Mouse (Mus musculus) MEL (cell line): ENCODE measurements at regions not wholly inside any gene's neighbourhood (a gene's known extent, or its start where the extent isn't known, plus 50 kb on each side); places are given as distances from the start of the nearest gene placed in this dataset.

ENCODE experiments used
- DNase-seq: peaks from one replicate; pipeline ENCODE4 v3.0.0; 2011; ENCODE audit warnings: low read depth, low spot score
- H3K27ac ChIP-seq: 2 replicates; pipeline ENCODE4 v1.5.1; 2012; ENCODE audit warnings: low read depth, mild to moderate bottlenecking, control low read depth, low read length, moderate library complexity; ENCODE audit not compliant: control insufficient read depth
- H3K27me3 ChIP-seq, 2 experiments: fragments of 150-350 bp in 1 of 2; sonication (generic) in 1 of 2; 2 replicates each; pipeline ENCODE4 v1.6.1; 2012; ENCODE audit warnings: low read length in 2 of 2, mild to moderate bottlenecking in 2 of 2, improper control_type of control experiment in 1 of 2, moderate library complexity in 1 of 2; ENCODE audit not compliant: insufficient read depth in 2 of 2, control insufficient read depth in 1 of 2
- H3K36me3 ChIP-seq, 2 experiments: 2 replicates each; pipeline ENCODE4 v1.6.1; 2012 to 2014; ENCODE audit warnings: low read length in 2 of 2, improper control_type of control experiment in 1 of 2, inconsistent platforms in 1 of 2, mild to moderate bottlenecking in 1 of 2; ENCODE audit not compliant: insufficient read depth in 2 of 2, control insufficient read depth in 1 of 2
- H3K4me1 ChIP-seq, 2 experiments: fragments of 150-350 bp in 1 of 2; sonication (generic) in 1 of 2; 2 replicates each; pipeline ENCODE4 v1.6.1; 2012; ENCODE audit warnings: low read length in 2 of 2, improper control_type of control experiment in 1 of 2, mild to moderate bottlenecking in 1 of 2; ENCODE audit not compliant: insufficient read depth in 2 of 2, control insufficient read depth in 1 of 2
- H3K4me3 ChIP-seq, 2 experiments: fragments of 150-350 bp in 1 of 2; sonication (generic) in 1 of 2; 2 replicates each; pipeline ENCODE4 v1.5.1; 2012; ENCODE audit warnings: low read depth in 2 of 2, low read length in 2 of 2, mild to moderate bottlenecking in 2 of 2, moderate library complexity in 2 of 2, control low read depth in 1 of 2, improper control_type of control experiment in 1 of 2; ENCODE audit not compliant: control insufficient read depth in 1 of 2, insufficient read depth in 1 of 2
- H3K79me2 ChIP-seq: 2 replicates; pipeline ENCODE4 v1.6.1; 2012; ENCODE audit warnings: mild to moderate bottlenecking, low read length, moderate library complexity; ENCODE audit not compliant: control insufficient read depth, poor library complexity, insufficient read depth
- H3K9ac ChIP-seq: 2 replicates; pipeline ENCODE4 v1.6.1; 2012; ENCODE audit warnings: low read depth, mild to moderate bottlenecking, control low read depth, low read length, moderate library complexity; ENCODE audit not compliant: control insufficient read depth, poor library complexity, severe bottlenecking
- H3K9me3 ChIP-seq: fragments of 150-350 bp; sonication (generic); replicated peaks from 2 replicates; pipeline ENCODE4 v1.6.1; 2012; ENCODE audit warnings: mild to moderate bottlenecking, low read length, improper control_type of control experiment, moderate library complexity; ENCODE audit not compliant: insufficient read depth
- CHD1 ChIP-seq: IDR thresholded peaks from 2 replicates; pipeline ENCODE4 v1.6.1; 2012; ENCODE audit warnings: low read depth, mild to moderate bottlenecking, inconsistent platforms, low read length, improper control_type of control experiment
- ELF1 ChIP-seq: IDR thresholded peaks from 2 replicates; pipeline ENCODE4 v1.6.1; 2014; ENCODE audit warnings: low read depth, mild to moderate bottlenecking, inconsistent platforms, low read length, improper control_type of control experiment, moderate library complexity
- ETS1 ChIP-seq: IDR thresholded peaks from 2 replicates; pipeline ENCODE4 v1.6.1; 2012; ENCODE audit warnings: low read depth, mild to moderate bottlenecking, inconsistent platforms, low read length, improper control_type of control experiment, moderate library complexity
- HCFC1 ChIP-seq: IDR thresholded peaks from 2 replicates; pipeline ENCODE4 v1.6.1; 2012; ENCODE audit warnings: low read depth, mild to moderate bottlenecking, inconsistent platforms, low read length, improper control_type of control experiment, moderate library complexity
- KAT2A ChIP-seq: conservative IDR thresholded peaks from 2 replicates; pipeline ENCODE4 v1.6.1; 2012; ENCODE audit warnings: low read depth, low read length, improper control_type of control experiment, inconsistent platforms
- MAFK ChIP-seq: IDR thresholded peaks from 2 replicates; pipeline ENCODE4 v1.6.1; 2011; ENCODE audit warnings: low read depth, mild to moderate bottlenecking, low read length, improper control_type of control experiment, borderline replicate concordance
- MAZ ChIP-seq: IDR thresholded peaks from 2 replicates; pipeline ENCODE4 v1.6.1; 2012; ENCODE audit warnings: low read depth, mild to moderate bottlenecking, inconsistent platforms, low read length, improper control_type of control experiment
- MEF2A ChIP-seq: IDR thresholded peaks from 2 replicates; pipeline ENCODE4 v1.6.1; 2014; ENCODE audit warnings: low read depth, mild to moderate bottlenecking, inconsistent platforms, low read length, improper control_type of control experiment; ENCODE audit not compliant: poor library complexity, insufficient replicate concordance, severe bottlenecking; ENCODE audit errors: extremely low read depth
- MYC ChIP-seq: IDR thresholded peaks from 2 replicates; pipeline ENCODE4 v1.6.1; 2011; ENCODE audit warnings: low read depth, mild to moderate bottlenecking, low read length, improper control_type of control experiment, moderate library complexity
- NELFE ChIP-seq: IDR thresholded peaks from 2 replicates; pipeline ENCODE4 v1.6.1; 2011; ENCODE audit warnings: low read depth, low read length, improper control_type of control experiment
- NRF1 ChIP-seq: IDR thresholded peaks from 2 replicates; pipeline ENCODE4 v1.6.1; 2014; ENCODE audit warnings: low read depth, mild to moderate bottlenecking, inconsistent platforms, low read length, improper control_type of control experiment, moderate library complexity; ENCODE audit not compliant: poor library complexity, insufficient read depth, severe bottlenecking
- POLR2A ChIP-seq, 2 experiments: IDR thresholded peaks; 2 replicates each; pipeline ENCODE4 v1.6.1; 2011 to 2012; ENCODE audit warnings: low read length in 2 of 2, mild to moderate bottlenecking in 2 of 2, control low read depth in 1 of 2, improper control_type of control experiment in 1 of 2, low read depth in 1 of 2, moderate library complexity in 1 of 2; ENCODE audit not compliant: control insufficient read depth in 1 of 2, insufficient read depth in 1 of 2, poor library complexity in 1 of 2
- POLR2AphosphoS2 ChIP-seq: IDR thresholded peaks from 2 replicates; pipeline ENCODE4 v1.6.1; 2011; ENCODE audit warnings: low read length, improper control_type of control experiment
- POLR2AphosphoS5 ChIP-seq: IDR thresholded peaks from 2 replicates; pipeline ENCODE4 v1.6.1; 2012; ENCODE audit warnings: low read depth, borderline replicate concordance, mild to moderate bottlenecking, inconsistent platforms, low read length, moderate library complexity, mixed read lengths
- RAD21 ChIP-seq: IDR thresholded peaks from 2 replicates; pipeline ENCODE4 v1.6.1; 2011; ENCODE audit warnings: mild to moderate bottlenecking, low read depth, low read length, improper control_type of control experiment
- RCOR1 ChIP-seq: IDR thresholded peaks from 2 replicates; pipeline ENCODE4 v1.6.1; 2012; ENCODE audit warnings: low read depth, mild to moderate bottlenecking, inconsistent platforms, low read length, improper control_type of control experiment
- SIN3A ChIP-seq: IDR thresholded peaks from 2 replicates; pipeline ENCODE4 v1.6.1; 2012; ENCODE audit warnings: low read length, improper control_type of control experiment, inconsistent platforms
- SMC3 ChIP-seq: IDR thresholded peaks from 2 replicates; pipeline ENCODE4 v1.6.1; 2011; ENCODE audit warnings: low read depth, low read length, improper control_type of control experiment
- TCF12 ChIP-seq: IDR thresholded peaks from 2 replicates; pipeline ENCODE4 v1.6.1; 2014; ENCODE audit warnings: low read depth, mild to moderate bottlenecking, inconsistent platforms, low read length, improper control_type of control experiment, moderate library complexity
- UBTF ChIP-seq: IDR thresholded peaks from 2 replicates; pipeline ENCODE4 v1.6.1; 2012; ENCODE audit warnings: low read depth, mild to moderate bottlenecking, inconsistent platforms, low read length, improper control_type of control experiment, moderate library complexity, borderline replicate concordance; ENCODE audit not compliant: insufficient read depth
- USF1 ChIP-seq: IDR thresholded peaks from 2 replicates; pipeline ENCODE4 v1.6.1; 2014; ENCODE audit warnings: low read depth, mild to moderate bottlenecking, inconsistent platforms, low read length, improper control_type of control experiment, moderate library complexity
- USF2 ChIP-seq, 2 experiments: IDR thresholded peaks; 2 replicates each; pipeline ENCODE4 v1.6.1; 2011 to 2012; ENCODE audit warnings: improper control_type of control experiment in 2 of 2, low read length in 2 of 2, borderline replicate concordance in 1 of 2, inconsistent platforms in 1 of 2, low read depth in 1 of 2, mild to moderate bottlenecking in 1 of 2; ENCODE audit not compliant: insufficient read depth in 1 of 2
- ZMIZ1 ChIP-seq: IDR thresholded peaks from 2 replicates; pipeline ENCODE4 v1.6.1; 2012; ENCODE audit warnings: low read depth, mild to moderate bottlenecking, inconsistent platforms, low read length, improper control_type of control experiment, moderate library complexity
- ZNF384 ChIP-seq: IDR thresholded peaks from 2 replicates; pipeline ENCODE4 v1.6.1; 2012; ENCODE audit warnings: low read depth, mild to moderate bottlenecking, inconsistent platforms, low read length, improper control_type of control experiment

- DNase-seq = no peak
- no peak overlapping the region for H3K4me3 ChIP-seq
- no peaks in the 10 kb centered on the region for H3K79me2 ChIP-seq
Measured at GRCm38 (mm10) chr3:147749442-147749841, 897.3 kb downstream of the Ttll7 start.

GRCm38 (mm10) chr3:147736673-147737439, 884.7 kb downstream of the Ttll7 start:
- H3K9ac ChIP-seq = no peak overlapping the region
- no peaks in the 10 kb centered on the region for H3K79me2 ChIP-seq
- H3K9me3 ChIP-seq = no peaks in the 10 kb centered on the region
- no peaks in the 10 kb centered on the region for H3K4me1 ChIP-seq
- TF ChIP-seq TCF12 (no peak), USF1 (no peak), NRF1 (no peak), ELF1 (no peak), POLR2A (IDR thresholded peaks at IDR 0.05; ENCODE audit: control insufficient read depth in 1 of 2, insufficient read depth in 1 of 2, low read depth in 1 of 2, low read length in 2 of 2, poor library complexity in 1 of 2) (no peak), MAZ (no peak), MAFK (no peak), POLR2AphosphoS5 (no peak), HCFC1 (no peak), RCOR1 (no peak), MYC (no peak), KAT2A (no peak)
- TF ChIP-seq, all 39 proteins: peak for 0
- DNase-seq = no peak
- no peak overlapping the region for H3K4me3 ChIP-seq
- H3K27ac ChIP-seq = no peak overlapping the region
- H3K27me3 ChIP-seq = no peaks in the 10 kb centered on the region
- H3K36me3 ChIP-seq = no peaks in the 10 kb centered on the region

More at GRCm38 (mm10) chr3:147749442-147749841, 897.3 kb downstream of the Ttll7 start:
- Histone ChIP-seq H3K4me1 (no peaks in the 10 kb centered on the region), H3K9me3 (no peaks in the 10 kb centered on the region), H3K27me3 (no peaks in the 10 kb centered on the region), H3K9ac (no peak overlapping the region), H3K36me3 (no peaks in the 10 kb centered on the region), H3K27ac (no peak overlapping the region)
- TF ChIP-seq SIN3A (no peak), ZNF384 (no peak), CHD1 (no peak), MYC (no peak), USF1 (no peak), UBTF (no peak), MEF2A (no peak), NELFE (no peak), POLR2AphosphoS2 (no peak), SMC3 (no peak), RAD21 (no peak), POLR2A (IDR thresholded peaks at IDR 0.05; ENCODE audit: control insufficient read depth in 1 of 2, insufficient read depth in 1 of 2, low read depth in 1 of 2, low read length in 2 of 2, poor library complexity in 1 of 2) (no peak), USF2 (IDR thresholded peaks at IDR 0.05; ENCODE audit: borderline replicate concordance in 1 of 2, insufficient read depth in 1 of 2, low read depth in 1 of 2, low read length in 2 of 2) (no peak), KAT2A (no peak), ETS1 (no peak), ZMIZ1 (no peak), NRF1 (no peak)
